Mouse (Mus musculus) lung, embryonic 15.5 days (tissue): ENCODE results near the gene Tmem106a. TPM values are rescaled to one million over a fixed set of nuclear protein-coding genes. Genes with fewer than 3 reads are reported as not detected.

Experiments used
- polyA plus RNA-seq: library from polyadenylated mRNA; unstranded; fragments of >200 nt; fragmentation: Nextera tagmentation; extraction: Ambion mirVana; gene quantifications from 2 replicates; pipeline ENCODE4 v1.2.1, GENCODE M21; 2015

Gene Tmem106a
- polyA plus RNA-seq, 1 experiment from 2014 or later, result 5.5 TPM

Other genes starting within 250 kb of the Tmem106a start
- gene G6pc, start 214.7 kb upstream of the Tmem106a start, polyA plus RNA-seq, result not detected in 2 replicates
- 78.8 and 83.3 TPM in 2 replicates for gene Aarsd1, start 164.6 kb upstream of the Tmem106a start, polyA plus RNA-seq
- gene Gm27029, start 157.4 kb upstream of the Tmem106a start, polyA plus RNA-seq, result 8.1 and 12.7 TPM in 2 replicates
- 20.8 and 21.3 TPM in 2 replicates for gene Rundc1, start 157.2 kb upstream of the Tmem106a start, polyA plus RNA-seq
- 12.8 and 13.4 TPM in 2 replicates for gene Ptges3l, start 156.9 kb upstream of the Tmem106a start, polyA plus RNA-seq
- gene Rpl27, start 139.9 kb upstream of the Tmem106a start, polyA plus RNA-seq, result 299 and 334 TPM in 2 replicates
- 22.4 and 24.0 TPM in 2 replicates for gene Ifi35, start 133.8 kb upstream of the Tmem106a start, polyA plus RNA-seq
- gene Rnd2, start 117.2 kb upstream of the Tmem106a start, polyA plus RNA-seq, result 7.9 and 8.5 TPM in 2 replicates
- 47.4 and 50.3 TPM in 2 replicates for gene Vat1, start 116.0 kb upstream of the Tmem106a start, polyA plus RNA-seq
- 14.1 and 17.7 TPM in 2 replicates for gene Brca1, start 30.3 kb upstream of the Tmem106a start, polyA plus RNA-seq
- gene Nbr1, start 30.1 kb upstream of the Tmem106a start, polyA plus RNA-seq, result 66.1 and 73.1 TPM in 2 replicates
- gene Gm11634, start 17.0 kb downstream of the Tmem106a start, polyA plus RNA-seq, result not detected in 2 replicates
- gene Rdm1, start 45.0 kb downstream of the Tmem106a start, polyA plus RNA-seq, result 46.5 and 49.8 TPM in 2 replicates
- gene Arl4d, start 83.3 kb downstream of the Tmem106a start, polyA plus RNA-seq, result 4.4 and 4.9 TPM in 2 replicates
- gene Dhx8, start 150.7 kb downstream of the Tmem106a start, polyA plus RNA-seq, result 29.0 and 31.2 TPM in 2 replicates
- 12.5 and 12.9 TPM in 2 replicates for gene Etv4, start 203.1 kb downstream of the Tmem106a start, polyA plus RNA-seq